Mouse (Mus musculus) cerebellum, postnatal 25 days (tissue): ENCODE data around the gene Spout1.
"Not testable (repeated sequence)": the region's sequence is repeated elsewhere in the genome, so short reads cannot be mapped to it uniquely, and the experiment has no call there.

Experiments
- DNase-seq, 2 experiments: peaks; one replicate each; pipeline ENCODE4 v3.0.0; 2021; ENCODE audit warnings: mixed read lengths in 2 of 2

Spout1 gene

DNA sequence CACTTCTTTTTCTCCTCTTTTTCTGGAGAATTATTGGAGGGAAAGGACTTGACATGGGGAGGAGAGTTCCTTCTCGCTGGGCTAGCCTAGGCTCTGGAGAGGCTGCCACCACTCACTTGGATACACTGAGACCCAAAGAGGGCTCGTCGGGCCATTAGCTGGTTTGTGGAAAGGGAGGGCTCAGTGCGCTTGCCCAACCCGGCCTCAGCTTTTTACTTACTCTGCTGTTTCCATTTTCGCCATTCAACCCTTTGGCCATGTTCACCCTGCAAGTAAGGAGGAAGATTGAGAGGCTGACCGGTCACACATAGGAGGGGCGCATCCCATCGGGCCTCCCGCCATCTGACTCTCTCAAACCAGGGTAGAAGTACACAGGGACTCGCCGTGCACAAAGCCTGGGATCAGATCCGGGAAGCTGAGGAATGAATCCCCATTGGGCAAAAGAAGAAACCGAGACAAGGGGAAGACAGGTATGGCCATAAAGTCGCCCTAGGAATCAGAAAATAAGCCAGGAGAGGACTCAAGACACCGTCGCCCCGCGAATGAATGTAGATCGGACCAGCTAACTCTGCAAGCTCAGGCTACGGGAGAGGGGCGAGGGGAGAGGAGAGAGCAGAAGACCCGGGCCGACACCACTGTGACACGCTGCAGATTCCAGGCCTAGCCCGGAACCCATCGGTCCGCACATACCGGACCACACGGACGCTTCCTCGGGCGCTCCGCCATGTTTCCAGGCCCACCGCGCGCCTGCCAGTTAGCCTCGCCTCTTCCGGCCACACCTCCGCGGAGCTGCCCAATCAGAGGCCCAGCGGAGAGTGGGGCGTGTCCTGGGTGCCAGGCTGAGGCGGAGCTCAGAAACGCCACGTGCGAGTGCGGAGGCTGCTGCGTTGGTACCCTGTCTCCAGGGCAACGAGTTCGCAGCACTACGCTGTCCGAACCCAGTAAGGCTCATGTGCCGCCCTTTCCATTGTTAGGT, at the start of gene Spout1:
Gene Spout1 (minus strand): TSS at position 760 of the 976 bp plus-strand sequence.
- DNase-seq = peak; percentile 93 to 98

DNA sequence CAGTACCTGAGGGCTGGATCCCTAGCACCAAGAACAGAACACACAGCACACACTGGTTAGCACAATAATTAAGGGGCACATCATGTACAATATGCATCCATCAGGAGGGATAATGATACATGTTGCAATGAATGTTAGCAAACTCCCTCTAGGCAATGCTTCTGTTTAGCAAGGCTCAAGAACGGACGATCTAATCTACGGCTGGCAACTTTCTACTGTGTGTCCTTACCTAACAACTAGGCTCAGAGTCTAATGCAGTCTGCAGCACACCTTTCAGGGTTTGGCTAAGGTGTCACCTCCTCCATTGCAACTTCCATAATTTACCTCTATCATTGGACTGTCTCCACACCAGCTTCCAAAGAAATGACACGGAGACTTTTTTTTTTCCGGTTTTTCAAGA, 38.0 kb upstream of the Spout1 start:
- no peak for DNase-seq

DNA sequence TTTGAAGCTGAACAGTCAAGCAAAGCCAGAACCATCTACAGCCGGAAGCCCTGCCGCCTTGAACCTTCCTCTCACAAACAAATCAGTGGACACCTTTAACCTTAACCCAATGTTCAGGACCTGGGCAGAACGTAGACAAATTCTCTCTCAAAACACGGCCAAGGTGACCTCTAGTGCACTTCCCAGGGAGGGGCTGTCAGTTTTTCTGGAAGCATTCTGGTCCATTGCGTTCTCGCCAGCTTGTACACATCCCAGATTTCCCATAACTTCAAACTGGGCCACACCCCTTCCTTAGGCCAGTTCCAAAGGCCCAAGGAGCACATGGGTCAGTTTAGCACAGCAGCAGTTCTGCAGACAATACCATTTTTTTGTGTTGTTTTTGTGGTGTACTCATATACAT, 37.2 kb upstream of the Spout1 start:
- no peak for DNase-seq

- no peak for DNase-seq
Measured at GRCm38 (mm10) chr2:30214745-30215144, 36.5 kb upstream of the Spout1 start.

GRCm38 (mm10) chr2:30212951-30213350, 34.7 kb upstream of the Spout1 start:
- DNase-seq = no peak

GRCm38 (mm10) chr2:30212169-30212545, 33.9 kb upstream of the Spout1 start:
- DNase-seq = no peak

- no peak for DNase-seq
Measured at GRCm38 (mm10) chr2:30211408-30212168, 33.3 kb upstream of the Spout1 start.

DNA sequence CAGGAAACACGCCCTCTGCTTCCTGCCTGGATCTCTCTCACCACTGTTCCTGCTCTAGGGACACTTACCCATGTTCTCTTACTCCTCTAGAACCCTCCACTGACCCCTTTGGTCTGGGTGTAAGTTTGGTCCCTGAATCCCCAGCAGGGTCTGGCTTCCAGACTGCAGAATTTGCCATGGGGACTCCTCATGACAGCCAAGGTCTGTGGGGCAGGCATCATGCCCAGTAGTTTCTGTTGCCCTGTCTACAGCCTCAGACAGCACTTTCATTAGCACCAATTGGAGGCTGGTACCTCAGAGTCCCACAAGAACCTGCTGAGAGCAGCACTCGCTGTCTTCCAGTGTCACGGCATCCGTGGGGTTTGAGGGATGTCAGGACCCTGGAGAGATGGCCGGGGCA, 29.6 kb upstream of the Spout1 start:
- no peak for DNase-seq

- DNase-seq = no peak
Measured at GRCm38 (mm10) chr2:30207401-30207800, 29.1 kb upstream of the Spout1 start.

GRCm38 (mm10) chr2:30205629-30206357, 27.5 kb upstream of the Spout1 start, which contains the start of gene Kyat1:
Gene Kyat1 (minus strand): TSS chr2:30205847.
- peak; percentile 94 to 95 for DNase-seq

DNA sequence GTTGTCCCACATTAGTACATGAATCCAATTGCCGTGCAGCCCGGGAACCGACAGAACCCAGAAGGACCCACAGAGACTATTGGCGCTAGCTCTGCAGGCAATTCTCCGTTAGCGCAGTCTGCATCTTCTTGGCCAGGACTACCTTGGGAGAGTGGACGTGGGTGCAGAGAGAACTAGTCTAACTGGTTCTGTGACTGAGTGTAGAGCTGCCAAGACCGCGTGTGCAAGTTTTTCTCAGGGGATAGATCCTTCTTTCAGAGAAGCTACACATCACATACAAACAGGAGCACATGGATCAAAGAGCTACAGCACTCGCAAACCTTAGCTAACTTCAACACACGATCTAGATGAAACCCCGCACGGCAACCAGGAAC, 27.0 kb upstream of the Spout1 start:
- peak in 1 of 2 experiments; percentile 50 for DNase-seq

DNA sequence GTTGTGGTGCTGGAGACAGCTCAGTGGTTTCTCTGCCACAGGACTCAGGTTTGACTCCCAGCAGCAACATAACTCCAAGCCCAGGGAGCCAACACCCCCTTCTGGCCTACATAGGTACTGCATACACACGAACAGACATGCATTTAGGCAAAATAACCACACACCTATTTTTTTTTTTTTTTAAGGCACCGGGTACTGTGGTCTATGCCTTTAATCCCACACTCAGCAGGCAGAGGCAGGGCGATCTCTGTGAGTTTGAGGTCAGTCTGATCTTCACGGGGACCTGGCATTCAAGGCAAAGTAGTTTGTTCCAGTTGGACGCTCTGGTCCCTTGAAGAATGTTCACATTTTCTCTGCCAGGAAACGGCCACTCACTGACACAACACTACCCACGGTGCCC, 25.2 kb upstream of the Spout1 start:
- peak in 1 of 2 experiments; percentile 48 for DNase-seq

GRCm38 (mm10) chr2:30200388-30200925, 22.2 kb upstream of the Spout1 start:
- DNase-seq = no peak

DNA sequence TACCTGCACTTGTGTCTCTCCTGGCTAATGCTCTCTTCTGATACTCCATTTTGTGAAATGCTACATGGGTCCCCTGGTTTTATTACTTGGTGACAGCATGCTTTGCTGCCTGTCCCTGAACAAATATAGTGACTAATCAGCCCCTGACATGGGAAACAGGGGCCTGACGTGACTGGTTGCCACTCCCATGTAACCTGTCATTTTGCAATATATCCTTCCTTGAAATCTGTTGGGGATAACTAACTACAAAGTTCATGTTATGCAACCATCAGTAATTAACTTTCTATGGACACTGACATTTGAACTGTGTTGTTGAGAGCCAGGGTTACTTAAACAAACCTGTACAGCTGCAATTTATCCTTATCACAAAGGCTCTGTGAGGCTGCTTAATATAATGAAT, 21.7 kb upstream of the Spout1 start:
- no peak for DNase-seq

- no peak for DNase-seq
Measured at GRCm38 (mm10) chr2:30198021-30198420, 19.8 kb upstream of the Spout1 start.

- no peak for DNase-seq
Measured at GRCm38 (mm10) chr2:30194656-30195055, 16.4 kb upstream of the Spout1 start.

DNA sequence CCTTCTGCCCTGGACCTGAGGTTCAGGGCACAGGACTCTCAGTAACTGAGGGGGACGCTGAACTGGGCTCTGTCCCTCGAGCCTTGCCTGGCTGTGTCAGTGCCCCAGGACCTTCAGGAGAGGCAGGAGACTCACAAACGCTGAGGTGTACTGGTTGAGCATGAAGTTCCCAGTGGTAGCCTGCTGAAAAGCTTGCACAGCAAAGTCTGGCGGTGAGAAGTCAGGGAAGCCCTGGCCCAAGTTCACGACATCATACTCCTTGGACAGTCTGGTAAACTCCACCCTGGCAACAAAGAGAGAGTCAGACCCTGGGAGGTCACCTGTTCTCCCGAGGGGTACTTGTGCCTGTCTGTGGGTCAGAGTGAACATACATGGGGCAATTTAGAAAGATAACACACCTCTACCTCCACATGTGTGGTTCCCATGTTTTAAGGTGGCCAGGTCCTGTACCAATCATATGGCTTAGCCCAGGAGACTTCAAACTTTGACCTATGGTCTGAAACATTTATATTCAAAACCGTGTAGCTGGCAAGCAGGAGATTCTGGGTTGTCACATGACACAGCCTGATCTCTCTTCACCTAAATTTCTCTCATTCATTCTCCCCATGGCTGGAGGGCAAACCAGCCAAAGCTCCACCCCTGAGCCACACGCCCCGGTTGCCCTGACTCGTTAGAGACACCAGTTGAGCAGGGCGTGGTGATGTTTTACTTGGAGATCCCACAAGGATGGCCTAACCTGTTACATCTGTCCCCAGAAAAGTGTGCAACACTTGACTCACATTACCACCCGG, 13.7 kb upstream of the Spout1 start:
- no peak for DNase-seq

DNA sequence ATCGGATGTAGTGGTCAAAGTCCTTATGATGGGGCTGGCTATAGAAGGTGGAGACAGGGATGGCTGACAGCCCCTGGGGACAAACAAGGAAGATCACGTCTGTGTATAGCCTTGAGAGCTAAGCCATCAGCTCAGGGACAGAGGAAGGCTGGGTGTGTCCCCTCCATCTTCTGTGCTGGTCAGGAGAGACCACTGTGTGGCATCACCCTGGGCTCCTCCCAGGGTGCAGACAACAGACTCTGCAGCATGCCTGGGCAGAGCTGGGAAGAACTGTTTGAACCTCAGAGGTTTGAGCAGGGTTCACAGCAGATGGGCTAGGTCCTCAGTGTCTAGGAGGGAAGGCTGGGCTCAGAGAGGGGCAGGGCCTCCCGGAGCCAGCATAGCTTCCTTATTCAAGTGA, 7.4 kb upstream of the Spout1 start:
- DNase-seq = no peak

- DNase-seq = no peak
Measured at GRCm38 (mm10) chr2:30185276-30185675, 7.0 kb upstream of the Spout1 start.

GRCm38 (mm10) chr2:30183721-30184120, 5.5 kb upstream of the Spout1 start:
- DNase-seq = no peak

DNA sequence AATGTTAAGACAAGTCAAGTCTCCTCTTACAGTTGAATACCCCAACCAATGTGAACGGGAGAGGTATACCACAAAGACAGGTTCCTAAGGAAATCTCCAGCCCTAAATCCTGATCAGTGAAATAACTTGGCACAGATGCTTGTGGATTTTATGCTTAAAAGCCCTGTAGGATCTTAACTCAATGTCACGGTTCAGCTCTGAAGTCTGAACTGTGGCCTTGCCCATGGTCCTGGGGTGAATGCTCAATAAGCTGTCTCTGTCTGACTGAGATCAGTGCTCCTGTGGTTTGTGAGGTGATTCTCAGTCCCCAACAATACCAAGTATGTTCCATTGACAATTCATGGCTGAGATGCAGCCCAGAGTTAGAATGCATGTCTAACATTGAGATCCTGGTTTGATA, 4.2 kb upstream of the Spout1 start:
- no peak for DNase-seq

DNA sequence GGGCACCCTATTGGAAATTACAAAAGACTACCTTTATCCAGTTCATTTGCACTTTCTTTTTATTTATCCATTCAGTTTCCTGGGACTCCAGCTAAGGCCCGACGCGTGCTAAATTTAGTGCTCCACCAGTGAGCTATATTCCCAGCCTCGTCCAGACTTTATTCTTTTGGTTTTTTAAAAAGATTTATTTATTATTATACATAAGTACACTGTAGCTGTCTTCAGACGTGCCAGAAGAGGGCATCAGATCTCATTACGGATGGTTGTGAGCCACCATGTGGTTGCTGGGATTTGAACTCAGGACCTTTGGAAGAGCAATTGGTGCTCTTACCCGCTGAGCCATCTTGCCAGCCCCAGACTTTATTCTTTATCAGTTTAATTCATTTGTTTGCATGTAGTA, 452 bp upstream of the Spout1 start:
- DNase-seq = not testable (repeated sequence)
